Mouse (Mus musculus) kidney, embryonic 16.5 days (tissue): ENCODE results near the gene Hlf. TPM values are rescaled to one million over a fixed set of nuclear protein-coding genes. Genes with fewer than 3 reads are reported as not detected.

ENCODE experiments used
- ATAC-seq: fragments of 200-750 bp; cut with Nextera tagmentation; 2 replicates; pipeline ENCODE4 v1.8.0; 2017; ENCODE audit warnings: moderate TSS enrichment; ENCODE audit not compliant: low FRiP score, low TSS enrichment
- H3K27ac ChIP-seq: fragments of 300-500 bp; sonication (generic); 2 replicates; pipeline ENCODE4 v1.5.1; 2014; ENCODE audit warnings: low read length
- H3K27me3 ChIP-seq: fragments of 300-500 bp; sonication (generic); 2 replicates; pipeline ENCODE4 v1.6.1; 2014; ENCODE audit warnings: low read length, control low read depth, mixed read lengths; ENCODE audit not compliant: insufficient read depth
- H3K36me3 ChIP-seq: fragments of 300-500 bp; sonication (generic); 2 replicates; pipeline ENCODE4 v1.6.1; 2014; ENCODE audit warnings: low read length, control low read depth, mixed read lengths; ENCODE audit not compliant: insufficient read depth
- H3K4me1 ChIP-seq: fragments of 300-500 bp; sonication (generic); 2 replicates; pipeline ENCODE4 v1.6.1; 2014; ENCODE audit warnings: low read length, control low read depth, mixed read lengths; ENCODE audit not compliant: insufficient read depth
- H3K4me2 ChIP-seq: fragments of 300-500 bp; sonication (generic); replicated peaks from 2 replicates; pipeline ENCODE4 v1.6.1; 2014; ENCODE audit warnings: low read depth, low read length
- H3K4me3 ChIP-seq: fragments of 300-500 bp; sonication (generic); 2 replicates; pipeline ENCODE4 v1.5.1; 2014; ENCODE audit warnings: mild to moderate bottlenecking, low read length
- H3K9ac ChIP-seq: fragments of 300-500 bp; sonication (generic); replicated peaks from 2 replicates; pipeline ENCODE4 v1.6.1; 2014; ENCODE audit warnings: low read length
- H3K9me3 ChIP-seq: fragments of 300-500 bp; sonication (generic); 2 replicates; pipeline ENCODE4 v1.6.1; 2016; ENCODE audit warnings: low read length, control low read depth
- WGBS: fragments of 180-500 bp; shearing (Covaris S2); extraction: QIAGEN DNeasy Blood & Tissue Kit; methylation state at CpG from one replicate; pipeline ENCODE4 v1.1.7; 2014; 5-methylcytosine and 5-hydroxymethylcytosine counted together
- polyA plus RNA-seq: library from polyadenylated mRNA; unstranded; fragments of >200 nt; fragmentation: Nextera tagmentation; extraction: Ambion mirVana; gene quantifications from 2 replicates; pipeline ENCODE4 v1.2.1, GENCODE M21; 2015

Hlf gene
- polyA plus RNA-seq, 1 experiment from 2014 or later = 2.3 TPM

DNA sequence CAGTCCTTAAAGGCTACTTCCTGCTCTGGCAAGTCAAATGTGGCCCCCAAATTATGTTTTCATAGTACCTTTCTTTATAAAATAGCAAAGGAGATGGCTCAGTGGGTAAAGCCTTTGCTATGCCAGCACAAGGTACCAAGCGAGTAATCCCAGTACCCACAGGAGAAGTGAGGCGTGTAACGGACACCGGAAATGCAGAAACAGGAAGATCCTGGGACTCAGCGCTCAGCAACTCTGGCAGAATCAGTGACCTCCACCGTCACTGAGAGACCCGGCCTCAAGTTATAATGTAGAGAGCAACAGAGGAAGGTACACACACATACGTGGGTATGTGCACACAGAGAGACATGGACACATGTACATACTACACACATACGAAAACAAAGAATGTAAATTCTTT is 14.3 kb downstream of the Hlf start:
- WGBS = 93% methylated on average over 9 of the region's 9 CpGs
- Histone ChIP-seq H3K9me3 (no peaks in the 10 kb centered on the region), H3K9ac (no peak overlapping the region), H3K27me3 (no peaks in the 10 kb centered on the region), H3K27ac (no peak overlapping the region), H3K4me1 (peaks cover 9% of the 10 kb centered on the region), H3K4me3 (no peak overlapping the region), H3K36me3 (no peaks in the 10 kb centered on the region; the same call in 1 of the 2 replicates), H3K4me2 (no peak overlapping the region)
- ATAC-seq = no peak

DNA sequence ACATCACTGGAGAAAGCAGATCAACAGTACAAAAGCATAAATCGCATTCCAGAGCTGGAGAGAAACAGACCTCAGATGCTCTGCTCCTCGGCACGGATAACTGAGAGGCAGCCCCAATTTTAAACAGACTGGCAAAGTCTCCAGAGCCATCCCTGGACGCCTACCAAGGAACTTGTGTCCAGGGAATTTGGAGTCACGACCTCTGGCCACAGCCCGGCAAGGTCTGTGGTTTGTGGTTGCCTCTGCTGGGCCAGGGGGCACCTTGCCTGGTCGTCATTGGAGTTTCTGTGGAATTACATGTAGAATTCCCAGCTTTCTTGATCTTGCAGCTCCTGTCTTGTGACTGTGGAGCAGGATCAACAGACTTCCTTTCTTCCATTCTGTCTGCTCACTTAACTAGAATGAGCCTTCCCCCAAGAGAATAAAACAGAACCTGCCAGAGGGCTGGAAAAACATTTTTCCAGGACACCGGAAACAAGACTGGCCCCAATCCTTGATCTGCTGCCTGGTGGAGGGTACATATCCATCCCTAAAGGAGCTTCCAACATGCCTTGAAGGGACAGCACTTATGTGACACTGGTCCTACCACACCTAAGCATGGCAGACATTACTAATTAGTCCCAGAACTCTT is 19.1 kb downstream of the Hlf start:
- Histone ChIP-seq H3K4me3 (no peak overlapping the region), H3K27me3 (no peaks in the 10 kb centered on the region), H3K36me3 (no peaks in the 10 kb centered on the region), H3K4me2 (peak overlapping the region; percentile 31), H3K9ac (no peak overlapping the region), H3K4me1 (peaks cover 39% of the 10 kb centered on the region), H3K27ac (peak overlapping the region; percentile 93), H3K9me3 (no peaks in the 10 kb centered on the region)
- no peak for ATAC-seq
- 37% methylated on average over 8 of the region's 8 CpGs for whole genome bisulfite sequencing

DNA sequence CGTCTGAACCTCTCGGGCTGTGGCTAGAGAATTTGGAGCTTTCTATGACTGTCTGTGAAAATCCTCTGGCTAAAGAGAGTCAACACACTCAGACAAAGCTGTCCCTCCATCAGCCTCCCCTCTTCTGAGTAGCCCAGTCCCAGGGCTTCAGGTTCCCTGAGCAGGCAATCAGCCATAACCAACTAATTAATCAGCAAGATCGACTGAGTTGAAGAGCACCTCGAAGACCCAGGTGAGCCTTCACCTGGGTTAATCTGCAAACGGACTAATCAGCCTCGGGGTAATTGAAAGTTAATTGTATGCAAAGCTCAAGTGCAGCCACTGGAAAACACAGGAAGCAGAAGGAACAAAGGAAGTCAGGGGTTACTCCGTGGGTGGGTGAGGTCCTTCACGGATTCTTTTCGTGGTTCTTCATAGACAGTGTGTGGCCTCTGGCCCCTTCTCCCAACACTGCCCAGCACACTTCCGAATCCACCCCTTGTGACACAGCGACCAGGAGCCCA is 19.9 kb downstream of the Hlf start:
- Histone ChIP-seq H3K9me3 (no peaks in the 10 kb centered on the region), H3K27ac (peak overlapping the region; percentile 93), H3K4me1 (peaks cover 39% of the 10 kb centered on the region), H3K4me2 (peak overlapping the region; percentile 31), H3K9ac (peak overlapping the region; percentile 37), H3K27me3 (no peaks in the 10 kb centered on the region), H3K4me3 (peak overlapping the region; percentile 4; the same call in 1 of the 2 replicates), H3K36me3 (no peaks in the 10 kb centered on the region)
- 12% methylated on average over 11 of the region's 11 CpGs for WGBS
- ATAC-seq = peak; percentile 76

DNA sequence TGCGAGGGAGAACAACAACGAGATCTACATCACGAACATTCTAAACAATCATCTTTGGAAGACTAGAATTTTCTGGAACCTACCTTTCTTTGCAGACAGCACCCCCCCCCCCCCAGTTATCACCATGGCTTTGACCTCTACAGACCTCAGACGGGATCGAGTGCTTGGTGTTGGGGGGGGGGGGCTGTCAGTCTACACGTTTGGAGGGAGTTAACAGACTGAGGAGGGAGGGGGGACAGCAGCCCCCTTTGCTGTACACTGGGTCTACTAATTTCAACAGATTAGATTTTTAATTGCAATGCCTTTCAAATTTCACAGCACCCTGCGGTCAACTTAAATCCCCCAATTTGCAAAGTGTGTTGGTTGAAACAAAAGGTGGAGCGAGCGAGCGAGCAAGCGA is 20.3 kb downstream of the Hlf start:
- Histone ChIP-seq H3K9ac (peak overlapping the region; percentile 37; the same call in 1 of the 2 replicates), H3K4me2 (peak overlapping the region; percentile 31)
- WGBS = 48% methylated on average over 10 of the region's 11 CpGs

DNA sequence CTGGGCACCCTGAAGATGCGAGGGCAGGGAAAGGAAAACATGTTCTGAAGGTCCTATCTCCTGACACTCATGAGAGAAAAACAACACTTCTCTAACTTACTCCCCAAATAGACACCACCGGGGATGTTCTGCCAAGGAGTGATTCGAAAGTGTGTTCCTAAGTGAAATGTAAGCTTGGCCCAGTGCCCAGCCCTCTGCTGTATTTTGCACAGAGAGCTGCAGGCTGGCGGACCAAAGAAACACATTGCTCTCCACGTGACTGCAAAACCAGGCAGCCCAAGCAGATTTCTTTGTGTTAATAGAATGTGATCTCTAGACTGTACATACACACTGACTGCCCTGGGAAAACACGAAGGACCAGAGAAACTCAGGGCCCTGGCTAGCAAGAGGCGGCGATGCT is 21.1 kb downstream of the Hlf start:
- WGBS = 11% methylated on average over 8 of the region's 8 CpGs
- Histone ChIP-seq H3K4me1 (peaks cover 39% of the 10 kb centered on the region), H3K27me3 (no peaks in the 10 kb centered on the region), H3K9me3 (no peaks in the 10 kb centered on the region), H3K27ac (peak overlapping the region; percentile 93), H3K9ac (peak overlapping the region; percentile 45), H3K4me3 (no peak overlapping the region), H3K36me3 (no peaks in the 10 kb centered on the region), H3K4me2 (peak overlapping the region; percentile 26; the same call in 1 of the 2 replicates)
- peak; percentile 81 for ATAC-seq

More for the DNA sequence above, 20.3 kb downstream of the Hlf start:
- Histone ChIP-seq H3K36me3 (no peaks in the 10 kb centered on the region), H3K9me3 (no peaks in the 10 kb centered on the region), H3K4me3 (no peak overlapping the region), H3K27ac (peak overlapping the region; percentile 93), H3K4me1 (peaks cover 39% of the 10 kb centered on the region), H3K27me3 (no peaks in the 10 kb centered on the region)
- ATAC-seq = no peak

DNA sequence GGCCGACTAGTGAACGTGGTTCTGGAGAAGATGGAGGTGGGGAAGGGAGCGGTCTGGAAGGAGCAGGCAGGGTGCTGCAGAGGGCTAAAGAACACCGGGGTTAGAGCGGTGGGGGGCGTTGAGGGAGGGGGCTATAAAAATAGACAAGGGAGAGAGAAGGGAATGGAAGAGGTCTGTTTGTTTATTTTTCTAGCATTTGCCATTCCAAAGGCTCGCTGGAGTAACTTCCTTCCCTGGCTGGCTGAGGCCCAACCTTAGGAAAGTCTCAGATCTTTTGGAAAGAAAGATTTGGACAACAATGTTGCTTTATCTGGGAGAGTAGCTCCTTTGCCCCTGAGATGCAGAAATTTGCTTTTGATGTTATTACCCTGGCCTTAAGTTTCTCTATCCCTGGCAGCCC is 21.6 kb downstream of the Hlf start:
- peak overlapping the region; percentile 26; the same call in 1 of the 2 replicates for H3K4me2 ChIP-seq
- ATAC-seq = peak; percentile 16; the same call in 1 of the 2 replicates
- peak overlapping the region; percentile 93 for H3K27ac ChIP-seq
- 16% methylated on average over 7 of the region's 7 CpGs for WGBS
- no peak overlapping the region for H3K4me3 ChIP-seq
- no peaks in the 10 kb centered on the region for H3K9me3 ChIP-seq
- no peaks in the 10 kb centered on the region for H3K36me3 ChIP-seq
- peaks cover 39% of the 10 kb centered on the region for H3K4me1 ChIP-seq
- no peaks in the 10 kb centered on the region for H3K27me3 ChIP-seq
- H3K9ac ChIP-seq = peak overlapping the region; percentile 45

DNA sequence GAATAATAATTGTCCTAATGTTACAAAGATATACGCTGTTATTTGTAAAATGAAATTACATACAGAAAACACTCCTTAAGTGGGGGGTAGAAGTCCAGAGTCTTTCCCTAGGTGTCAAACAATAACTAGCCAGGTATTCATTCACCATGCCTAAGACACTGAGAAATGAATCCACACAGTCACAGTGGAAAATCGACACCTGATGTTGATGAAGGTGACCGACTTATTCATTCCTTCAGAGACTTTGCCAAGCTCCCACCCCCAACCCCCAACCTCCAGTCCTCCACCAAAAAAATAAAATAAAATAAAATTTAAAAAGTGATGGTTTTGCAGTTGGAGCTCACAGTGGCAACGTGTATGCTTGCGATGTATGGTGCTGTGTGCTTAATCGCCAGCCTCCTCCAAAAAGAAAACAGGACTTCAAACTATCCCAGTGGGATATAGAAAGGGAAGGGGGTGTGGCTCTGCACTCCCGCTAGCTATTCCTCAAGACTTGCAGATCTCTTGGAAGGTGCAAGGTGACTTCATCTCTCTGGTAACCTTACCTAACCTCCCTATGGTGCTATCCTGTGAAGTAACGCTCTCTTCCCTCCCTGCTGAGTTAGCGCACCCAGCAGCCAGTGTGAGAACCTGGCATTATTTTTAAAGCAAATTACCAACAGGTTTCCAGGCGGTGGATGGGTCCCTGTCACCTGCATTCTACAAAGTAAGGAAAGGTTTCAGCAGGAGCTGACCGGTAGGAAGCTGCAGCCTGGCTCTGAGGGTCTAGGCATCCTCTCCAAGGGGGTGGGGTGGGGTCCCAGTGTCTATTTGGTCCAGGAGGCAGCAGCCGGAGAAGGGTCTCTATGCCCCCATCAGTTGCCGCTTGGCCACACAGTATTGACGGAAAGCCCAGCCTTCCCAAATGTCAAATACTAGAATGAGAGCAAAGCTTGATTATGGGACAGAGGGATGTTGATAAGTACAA is 22.5 kb downstream of the Hlf start:
- no peak for ATAC-seq
- Histone ChIP-seq H3K27ac (peak overlapping the region; percentile 93), H3K4me2 (no peak overlapping the region), H3K36me3 (no peaks in the 10 kb centered on the region), H3K9me3 (no peaks in the 10 kb centered on the region), H3K9ac (0 out of 2 replicates have a peak overlapping the region, but pooled peaks have one; percentile 5), H3K4me3 (no peak overlapping the region), H3K27me3 (no peaks in the 10 kb centered on the region), H3K4me1 (peaks cover 39% of the 10 kb centered on the region)
- 75% methylated on average over 14 of the region's 14 CpGs for WGBS

DNA sequence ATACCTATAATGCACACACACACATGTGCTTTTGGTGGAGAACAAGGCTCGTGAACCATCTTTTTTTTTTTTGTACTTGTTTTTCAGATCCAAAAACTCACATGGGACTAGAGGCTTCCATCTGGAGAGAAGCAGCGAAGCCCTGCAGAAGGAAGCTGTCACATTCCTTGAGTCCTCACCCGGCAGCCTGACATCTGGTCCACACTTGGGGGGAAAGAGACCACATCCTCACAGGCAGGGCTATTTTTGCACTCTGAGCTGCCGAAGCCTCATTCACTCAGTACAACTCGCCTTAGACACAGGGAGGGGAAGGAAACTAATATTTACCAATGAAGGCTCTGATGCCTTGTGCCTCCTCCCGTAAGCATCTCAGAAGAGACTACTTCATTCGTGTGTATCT is 25.8 kb downstream of the Hlf start:
- Histone ChIP-seq H3K36me3 (no peaks in the 10 kb centered on the region), H3K9ac (no peak overlapping the region), H3K9me3 (no peaks in the 10 kb centered on the region), H3K27ac (no peak overlapping the region), H3K27me3 (no peaks in the 10 kb centered on the region), H3K4me3 (no peak overlapping the region), H3K4me1 (peaks cover 18% of the 10 kb centered on the region), H3K4me2 (no peak overlapping the region)
- ATAC-seq = no peak
- 62% methylated on average over 7 of the region's 7 CpGs for WGBS

DNA sequence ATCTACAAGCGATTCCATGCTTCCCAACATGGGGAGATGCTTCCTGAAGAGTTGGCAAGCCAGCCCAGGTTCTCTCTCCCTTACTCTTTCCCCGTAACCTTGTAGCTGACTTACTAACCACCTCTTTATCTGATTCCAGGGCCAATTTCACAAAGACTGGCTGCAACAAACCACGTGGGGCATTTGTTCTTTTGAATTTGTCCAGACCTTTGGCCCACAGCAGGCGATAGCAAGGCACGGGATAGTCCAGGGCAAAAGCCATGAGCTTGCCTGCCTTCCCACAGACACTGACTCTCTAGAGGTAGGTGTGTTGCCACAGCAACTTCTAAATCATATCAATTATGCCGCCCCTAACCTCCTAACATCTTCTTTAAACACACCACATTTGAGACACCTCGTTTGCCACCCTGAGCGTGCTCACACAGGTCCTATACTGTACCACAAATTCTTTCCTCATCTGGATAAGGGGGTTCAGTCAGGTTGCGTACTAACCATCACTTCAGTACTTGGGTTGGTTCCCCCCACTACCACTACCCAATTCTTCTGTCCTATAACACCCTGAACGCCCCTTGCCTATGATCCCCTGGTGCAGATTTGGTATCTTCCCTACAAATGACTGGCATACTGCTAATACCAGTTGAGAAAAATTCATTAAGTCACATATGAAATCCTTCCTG is 26.7 kb downstream of the Hlf start:
- peak; percentile 58; the same call in 1 of the 2 replicates for ATAC-seq
- no peak overlapping the region for H3K4me3 ChIP-seq
- H3K9me3 ChIP-seq = no peaks in the 10 kb centered on the region
- H3K27me3 ChIP-seq = no peaks in the 10 kb centered on the region
- 88% methylated on average over 10 of the region's 10 CpGs for whole genome bisulfite sequencing
- no peak overlapping the region for H3K27ac ChIP-seq
- H3K36me3 ChIP-seq = no peaks in the 10 kb centered on the region
- H3K4me1 ChIP-seq = peaks cover 9% of the 10 kb centered on the region
- H3K4me2 ChIP-seq = no peak overlapping the region
- H3K9ac ChIP-seq = no peak overlapping the region
